Mouse (Mus musculus) spleen, adult 2 months (tissue): ENCODE measurements around the gene Ebpl.

ENCODE experiments used
- CTCF ChIP-seq: fragments of 200-500 bp; IDR thresholded peaks from 2 replicates; pipeline ENCODE4 v1.5.1; 2011; ENCODE audit warnings: mild to moderate bottlenecking, inconsistent platforms; ENCODE audit not compliant: insufficient read depth, insufficient read length, insufficient replicate concordance; ENCODE audit errors: extremely low read depth
- POLR2A ChIP-seq: fragments of 200-500 bp; IDR thresholded peaks from 2 replicates; pipeline ENCODE4 v1.6.1; 2011; ENCODE audit warnings: low read depth, low read length, inconsistent platforms

DNA sequence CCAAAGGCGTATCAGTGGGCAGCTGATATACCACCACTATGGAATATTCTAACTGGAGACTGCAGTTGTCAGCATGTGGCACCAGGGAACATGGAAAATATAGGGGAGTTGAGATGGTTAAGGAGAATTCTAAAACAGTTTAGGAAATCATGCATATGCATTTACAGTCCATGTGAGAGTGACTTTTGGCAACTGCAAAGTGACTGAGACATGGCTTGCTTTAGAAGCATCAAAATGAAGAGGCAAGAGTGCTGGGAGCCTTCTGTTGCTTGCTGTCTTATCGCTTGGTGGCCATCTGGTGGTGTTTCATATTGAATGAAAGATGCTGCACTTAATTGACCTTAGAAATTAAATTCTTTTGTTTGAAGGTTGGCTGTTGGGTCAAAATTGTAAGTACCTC lies 7.1 kb upstream of the Ebpl start:
- no peak for TF ChIP-seq POLR2A
- TF ChIP-seq CTCF, result no peak
